Mouse (Mus musculus): Measurements from ENCODE around the gene Tom1l2.

GRCm38 (mm10) chr11:60297772-60298171, 54.9 kb downstream of the Tom1l2 start:
- TF ChIP-seq CTCF (IDR thresholded peaks at IDR 0.05; ENCODE audit: borderline replicate concordance, insufficient read depth, low read depth, low read length): no peak
- TF ChIP-seq POLR2A (IDR thresholded peaks at IDR 0.05; ENCODE audit: borderline replicate concordance, insufficient read depth, low read length): no peak
